Mouse (Mus musculus): Measurements from ENCODE around the gene Mad2l1bp.
A peak's percentile ranks its signal among the peaks of the same experiment; 100 is the strongest.

Mad2l1bp gene

DNA sequence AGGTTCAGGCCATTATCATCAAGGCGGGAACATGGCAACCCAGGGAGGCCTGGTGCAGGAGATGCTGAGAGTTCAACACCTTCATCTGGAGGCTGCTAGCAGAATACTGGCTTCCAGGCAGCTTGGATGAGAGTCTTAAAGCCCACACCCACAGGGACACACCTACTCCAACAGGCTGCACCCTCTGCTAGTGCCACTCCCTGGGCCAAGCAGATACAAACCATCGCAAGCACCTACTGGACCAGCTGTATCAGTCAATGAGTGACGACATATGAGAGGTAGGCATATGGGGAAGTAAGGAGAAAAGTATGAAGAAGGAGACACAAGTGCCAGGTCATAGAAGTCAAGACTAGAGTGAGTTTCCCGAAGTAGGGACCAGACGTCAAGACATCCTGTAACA lies 3.3 kb upstream of the Mad2l1bp start:
- DNase-seq (ENCODE audit: low spot score) = no peak

DNA sequence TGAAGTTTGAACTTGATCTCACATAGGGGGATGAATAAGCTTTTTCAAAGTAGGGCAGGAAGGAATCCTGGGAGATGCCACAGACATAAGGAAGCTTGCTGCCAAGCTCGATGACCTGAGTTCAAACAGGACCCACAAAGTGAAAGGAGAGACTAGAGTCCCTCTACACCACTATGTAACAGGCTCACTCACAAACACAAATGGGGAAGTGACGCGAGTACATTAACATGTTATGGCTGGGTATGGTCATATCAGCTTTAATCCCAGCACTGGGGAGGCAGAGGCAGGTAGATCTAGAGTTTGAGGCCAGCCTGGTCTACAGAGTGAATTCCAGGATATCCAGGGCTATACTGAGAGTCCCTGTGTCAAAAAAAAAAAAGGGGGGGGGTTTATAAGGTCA lies 983 bp upstream of the Mad2l1bp start:
- no peak for DNase-seq (ENCODE audit: low spot score)

DNA sequence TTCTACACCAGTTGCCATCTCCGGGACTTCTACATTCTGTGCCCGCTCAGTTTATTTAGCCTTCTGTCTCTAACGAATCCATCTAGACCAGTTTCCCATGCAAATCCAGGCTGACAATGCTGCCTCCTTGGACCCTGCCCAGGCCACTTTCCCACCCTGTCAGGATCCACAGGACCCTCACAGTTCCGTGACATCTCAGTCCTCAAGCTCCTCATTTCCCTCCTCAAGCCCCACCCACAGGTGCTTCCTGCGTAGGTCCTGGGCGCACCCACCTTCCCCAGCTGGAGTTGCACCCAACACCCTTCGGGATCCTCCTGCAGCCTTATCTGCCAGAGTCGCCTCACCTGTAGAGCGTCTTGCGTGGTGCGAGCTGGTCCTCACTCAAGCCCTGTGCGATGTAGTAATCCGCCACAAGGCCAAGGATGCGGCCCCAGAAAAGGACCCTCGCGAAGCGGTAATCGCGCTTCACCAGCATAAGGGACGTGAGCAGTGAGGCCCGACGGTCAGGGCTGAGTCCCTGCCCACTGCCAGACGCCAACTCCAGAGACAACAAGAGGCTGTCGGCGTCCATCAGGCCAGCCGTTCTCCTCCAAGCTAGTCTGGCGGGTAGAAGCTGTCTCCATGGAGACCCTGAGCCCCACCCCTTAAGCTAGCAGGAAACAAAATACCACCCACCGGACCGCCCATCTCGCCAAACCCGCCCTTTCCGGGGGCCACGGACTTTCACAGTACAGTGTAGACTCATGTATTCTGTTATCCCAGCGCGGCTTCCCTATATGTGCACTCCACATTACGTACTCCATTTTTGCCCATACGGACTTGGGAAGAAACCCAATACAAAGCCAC lies 9.6 kb downstream of the Mad2l1bp start, which contains the start of gene Rsph9:
Gene Rsph9 (minus strand): TSS at position 639 of the 846 bp plus-strand sequence.
- DNase-seq (ENCODE audit: low spot score) = peak; percentile 86

DNA sequence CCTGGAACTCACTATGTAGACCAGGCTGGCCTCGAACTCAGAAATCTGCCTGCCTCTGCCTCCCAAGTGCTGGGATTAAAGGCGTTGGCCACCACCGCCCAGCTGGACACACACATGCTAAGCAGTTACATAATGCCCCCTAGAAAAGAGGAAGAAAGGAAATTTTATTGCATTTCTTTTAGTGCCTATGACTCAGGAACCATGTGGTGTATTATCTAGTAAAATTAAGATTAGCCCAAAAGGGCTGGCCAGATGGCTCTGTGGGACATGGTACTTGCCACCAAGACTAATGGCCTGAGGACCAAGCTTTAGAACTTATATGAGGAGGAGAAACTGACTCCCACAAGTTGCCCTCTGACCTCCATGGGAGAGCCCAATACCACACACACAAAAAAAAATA lies 13.5 kb downstream of the Mad2l1bp start:
- DNase-seq (ENCODE audit: low spot score) = no peak

DNA sequence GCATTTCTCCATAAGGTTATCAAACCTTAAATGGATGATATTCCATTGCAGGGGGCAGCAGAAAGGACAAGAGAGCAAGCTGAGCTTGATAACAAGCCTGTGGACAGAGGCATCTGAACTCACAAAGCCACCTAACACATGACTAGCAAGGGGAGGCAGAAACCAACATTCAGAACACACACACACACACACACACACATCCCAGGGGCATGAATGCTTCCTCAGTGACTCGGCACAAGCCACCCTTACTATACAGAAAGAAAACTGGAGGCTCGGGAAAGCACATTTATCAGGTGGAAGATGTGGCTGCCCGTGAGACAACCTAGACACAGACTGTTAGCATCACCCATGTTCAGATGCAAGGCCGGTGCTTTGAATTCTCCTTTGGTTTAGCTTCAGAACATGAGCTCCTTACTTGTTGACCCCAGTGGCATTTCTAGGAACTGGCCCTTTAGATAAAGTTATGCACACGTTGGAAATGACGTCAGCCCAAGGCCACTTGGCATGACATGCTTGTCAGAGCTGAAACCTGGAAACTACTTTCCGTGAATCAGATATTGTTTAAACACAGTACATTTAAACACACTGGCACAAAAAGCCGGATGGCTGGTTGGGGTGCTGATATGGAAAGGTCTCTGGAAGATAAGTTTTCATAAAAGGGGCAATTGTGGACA lies 14.7 kb downstream of the Mad2l1bp start:
- DNase-seq (ENCODE audit: low spot score) = no peak

DNA sequence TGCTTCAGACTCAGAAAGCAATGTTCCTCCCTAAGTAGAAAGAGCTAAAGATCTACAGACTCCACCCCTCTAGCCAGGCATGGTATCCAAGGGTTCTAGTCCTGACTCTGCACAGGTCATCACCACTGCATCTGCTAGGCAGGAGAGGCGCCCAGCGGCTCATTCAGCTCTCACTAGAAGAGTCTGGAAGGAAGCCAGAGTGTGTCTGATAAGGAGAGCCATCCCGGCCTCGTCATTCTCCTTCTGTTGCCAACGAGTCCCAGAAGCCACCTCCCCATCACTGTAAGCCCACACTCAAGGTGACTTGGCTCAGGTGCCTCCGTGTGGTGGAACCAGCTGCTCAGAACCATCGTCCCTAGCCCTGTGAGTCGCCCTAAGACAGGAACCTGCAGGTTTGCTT lies 20.5 kb downstream of the Mad2l1bp start:
- no peak for DNase-seq (ENCODE audit: low spot score)

DNA sequence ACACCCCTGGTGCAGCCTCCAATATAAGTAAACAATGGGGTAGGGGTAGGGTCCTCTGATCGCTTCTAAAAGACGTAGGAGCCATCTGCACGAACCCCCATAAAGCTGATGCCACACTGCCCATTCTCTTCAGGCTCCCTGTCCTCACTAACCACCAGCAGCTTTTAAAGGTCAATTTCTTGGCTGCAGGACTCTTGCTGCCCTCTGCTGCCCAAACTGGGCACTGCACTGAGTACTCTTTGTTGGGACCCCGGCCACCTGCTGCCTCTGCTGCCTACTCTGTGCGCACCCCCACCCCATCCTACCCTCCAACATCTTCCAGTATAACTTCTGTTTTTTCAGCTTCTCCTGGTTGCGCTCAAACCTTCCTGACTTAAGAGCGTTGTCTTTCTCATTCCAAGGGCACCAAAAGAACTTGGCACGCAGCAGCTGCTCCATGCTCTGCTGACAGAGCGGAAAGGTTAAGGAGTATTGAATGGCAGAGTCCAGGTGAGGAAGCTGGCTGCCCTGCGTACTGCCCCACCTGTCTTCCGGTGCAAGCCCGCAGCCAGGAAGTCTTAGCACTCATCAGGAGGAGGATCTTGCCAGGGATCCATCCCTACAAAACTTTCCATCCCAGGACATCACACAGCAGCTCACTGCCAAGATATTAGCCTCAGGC lies 21.2 kb downstream of the Mad2l1bp start:
- DNase-seq (ENCODE audit: low spot score) = peak; percentile 61

DNA sequence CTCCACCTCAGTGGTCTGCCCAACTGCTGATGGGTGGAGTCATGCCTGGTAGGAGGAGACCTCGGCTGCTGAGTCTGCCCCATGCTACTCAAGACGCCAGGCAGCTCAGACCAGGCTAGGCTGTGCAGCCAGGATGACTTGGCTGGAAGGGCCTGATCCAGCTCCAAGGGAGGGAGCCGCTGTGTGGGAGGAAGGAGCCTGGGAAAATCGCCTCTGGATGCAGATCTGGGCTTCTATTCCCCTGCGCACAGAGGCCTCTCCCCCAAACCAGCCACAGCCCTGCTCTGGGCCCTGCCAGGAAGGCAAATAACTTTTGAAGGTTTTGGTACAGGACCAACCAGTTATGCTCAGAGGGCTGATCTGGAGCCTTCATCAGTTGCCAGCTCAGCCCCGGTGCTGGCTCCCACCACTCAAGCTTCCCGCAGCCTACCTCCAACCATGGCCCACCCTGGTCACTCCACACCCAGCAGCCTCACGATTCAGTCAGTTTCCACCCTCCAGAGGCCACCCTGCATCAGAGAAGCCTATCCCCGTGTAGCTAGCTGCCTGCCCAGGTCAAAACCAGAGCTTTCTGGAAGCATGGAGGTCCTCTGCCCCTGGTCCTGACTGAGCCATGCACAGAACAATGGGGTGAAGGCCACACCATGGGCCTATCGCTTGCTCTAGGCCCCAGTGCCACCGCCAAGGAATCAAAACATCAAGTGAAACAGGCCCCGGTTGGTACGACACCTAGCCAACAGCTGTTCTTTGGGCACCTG lies 23.4 kb downstream of the Mad2l1bp start:
- DNase-seq (ENCODE audit: low spot score) = no peak

DNA sequence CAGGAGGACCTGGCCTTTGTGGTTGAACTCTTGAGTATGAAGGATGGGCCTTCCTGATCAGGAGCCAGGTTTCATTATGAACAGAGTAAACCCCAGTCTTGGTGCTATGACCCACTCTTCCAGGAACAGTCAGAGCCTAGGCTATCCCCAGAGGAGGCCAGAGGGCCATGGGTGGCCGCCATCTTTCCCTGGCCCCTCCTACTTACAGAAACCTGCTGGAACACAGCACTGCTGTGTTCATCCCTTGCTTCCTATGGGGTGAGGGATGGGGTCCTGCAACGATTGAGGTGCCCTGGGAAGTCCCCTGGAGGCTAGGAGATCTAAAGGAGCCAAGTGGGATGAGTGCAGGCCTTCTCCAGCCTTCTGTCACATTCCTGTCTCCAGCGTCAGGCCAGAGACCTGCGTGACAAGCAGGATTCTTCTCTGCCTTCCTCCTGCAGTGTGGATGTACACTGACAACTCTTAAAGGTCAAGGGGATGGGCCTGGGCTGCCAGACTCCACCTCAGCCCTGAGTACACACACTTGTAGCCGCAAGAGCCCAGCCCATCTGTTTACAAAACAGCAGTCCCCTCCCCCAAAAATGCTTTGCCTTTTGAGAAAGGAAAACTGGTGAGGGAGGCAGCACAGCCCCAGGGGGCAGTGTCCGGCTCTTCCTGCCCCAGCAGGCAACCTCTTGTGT lies 25.4 kb downstream of the Mad2l1bp start:
- no peak for DNase-seq (ENCODE audit: low spot score)

DNA sequence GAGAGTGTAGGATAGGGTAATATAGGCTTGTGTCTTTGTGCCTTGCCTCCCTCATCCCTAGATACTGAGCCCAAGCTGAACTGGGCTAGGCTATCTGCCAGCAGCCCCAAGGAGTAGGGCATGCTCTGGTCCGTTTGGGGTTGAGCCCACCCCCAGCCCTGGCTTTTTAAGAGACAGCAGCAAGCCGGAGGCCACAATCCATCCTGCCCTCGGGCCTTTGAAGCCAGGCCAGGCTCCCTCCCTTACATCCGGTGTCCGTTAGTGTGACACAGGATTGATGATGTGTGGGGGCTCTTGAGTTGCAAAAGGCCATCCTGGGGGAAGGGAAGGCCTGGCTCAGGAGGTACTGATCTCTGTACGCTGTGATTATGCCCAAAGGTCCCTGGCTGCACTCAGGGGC lies 26.7 kb downstream of the Mad2l1bp start:
- DNase-seq (ENCODE audit: low spot score) = no peak

DNA sequence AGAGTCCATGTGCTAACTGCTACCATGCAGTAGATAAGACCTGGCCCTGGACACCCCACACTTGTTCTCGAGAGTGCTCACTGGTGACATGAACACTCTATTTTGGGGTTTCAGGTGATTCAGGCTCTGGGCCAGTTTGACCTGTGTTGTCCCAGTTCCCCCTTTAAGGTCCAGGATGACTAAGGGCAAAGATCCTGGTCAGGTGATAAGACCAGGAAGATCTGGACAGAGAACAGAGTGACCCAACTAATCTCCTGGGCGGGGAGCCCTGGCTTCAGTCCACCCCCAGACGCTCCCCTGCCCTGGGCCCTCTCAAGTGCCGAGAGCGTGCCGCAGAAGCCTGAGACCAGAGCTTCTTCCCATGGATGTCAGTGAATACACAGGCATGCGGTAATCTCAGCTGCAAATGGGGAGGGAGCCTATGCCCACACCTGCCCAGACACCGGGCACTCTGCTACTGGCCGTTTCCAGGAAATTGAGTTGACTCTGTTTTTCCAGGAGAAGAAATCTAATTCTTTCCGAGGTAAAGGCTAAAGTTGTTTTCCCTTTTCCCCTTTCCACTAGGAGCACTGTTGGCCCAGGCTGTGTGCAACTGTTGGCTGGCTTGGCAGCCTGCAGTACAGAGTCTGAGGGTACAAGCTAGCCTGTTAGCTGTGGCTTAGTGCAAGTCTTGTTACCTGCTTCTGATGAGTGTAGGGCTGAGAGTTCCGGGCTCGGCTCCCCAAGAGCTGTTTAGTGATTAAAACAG lies 29.2 kb downstream of the Mad2l1bp start:
- DNase-seq (ENCODE audit: low spot score) = no peak

DNA sequence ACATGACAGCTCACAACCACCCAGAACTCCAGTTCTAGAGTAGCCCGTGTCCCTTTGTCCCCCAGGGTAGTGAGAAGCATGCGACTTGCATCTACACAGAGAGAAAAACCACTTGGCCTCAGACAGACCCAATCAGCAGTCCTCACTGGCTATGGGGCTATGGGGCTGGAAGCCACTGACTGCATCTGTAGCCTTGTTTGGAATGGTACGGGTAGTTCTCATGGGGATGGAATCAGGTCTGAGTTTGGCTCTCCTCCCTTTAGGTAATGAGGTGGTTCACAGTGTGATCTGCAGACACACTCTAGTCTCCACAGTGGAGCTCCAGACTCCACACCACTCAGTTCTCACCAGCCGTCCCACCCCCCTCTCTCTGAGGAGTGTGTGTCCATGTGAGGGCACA lies 30.1 kb downstream of the Mad2l1bp start:
- DNase-seq (ENCODE audit: low spot score) = no peak

DNA sequence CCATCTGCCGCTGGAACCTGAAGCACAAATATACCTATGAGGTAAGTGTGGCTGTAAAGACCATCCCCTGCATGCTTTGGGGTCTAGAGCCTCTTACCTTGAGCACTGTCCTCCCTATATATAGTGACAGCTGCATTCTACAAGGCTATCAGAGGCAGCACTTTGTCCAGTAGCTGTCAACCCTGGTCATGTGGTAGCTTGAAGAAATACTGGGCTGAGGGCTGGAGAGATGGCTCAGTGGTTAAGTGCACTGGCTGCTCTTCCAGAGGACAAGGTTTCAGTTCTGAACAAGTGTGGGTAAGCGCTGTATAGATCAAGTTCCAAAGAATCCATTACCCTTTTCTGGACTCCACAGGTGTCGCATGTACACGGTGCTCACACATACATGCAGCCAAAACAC lies 30.6 kb downstream of the Mad2l1bp start:
- no peak for DNase-seq (ENCODE audit: low spot score)

DNA sequence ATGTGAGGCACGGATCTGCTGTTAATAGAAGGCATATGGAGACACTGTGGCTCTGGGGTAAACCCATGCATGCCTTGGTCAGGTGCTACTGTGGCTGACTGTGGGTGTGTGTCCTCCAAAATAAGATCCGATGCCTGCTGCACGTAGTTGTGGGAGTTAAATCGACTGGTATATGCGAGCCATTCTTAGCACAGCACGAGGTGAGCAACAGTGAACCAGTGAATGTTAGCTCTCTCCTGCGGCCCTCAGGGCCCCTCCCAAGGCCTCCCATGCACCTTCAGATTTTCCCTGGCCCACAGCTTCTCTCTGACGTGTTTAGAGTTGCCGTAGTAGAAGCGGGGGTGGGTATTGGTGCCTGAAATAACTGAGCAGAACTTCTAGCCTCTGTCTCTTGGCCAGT lies 33.7 kb downstream of the Mad2l1bp start:
- no peak for DNase-seq (ENCODE audit: low spot score)

DNA sequence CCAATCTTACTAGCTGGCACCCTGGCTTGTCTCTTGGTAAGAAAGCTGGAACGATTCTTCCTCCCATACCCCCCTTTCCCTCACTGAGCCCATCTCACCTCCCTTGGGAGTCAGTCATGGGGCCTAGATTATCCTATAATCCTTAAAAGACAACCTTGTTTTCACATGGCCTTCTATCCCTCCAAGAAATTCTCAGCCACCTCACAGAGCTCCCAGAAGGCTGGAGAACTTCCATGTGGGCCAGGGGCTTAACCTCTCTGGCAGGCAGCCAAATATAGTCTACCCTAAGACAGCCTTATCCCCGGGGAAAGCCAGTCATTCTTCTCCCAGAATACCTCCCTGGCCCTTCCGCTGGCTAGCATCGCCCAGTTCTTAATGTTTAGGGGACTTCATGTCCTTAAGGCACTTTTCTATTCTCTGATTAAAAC lies 34.9 kb downstream of the Mad2l1bp start:
- no peak for DNase-seq (ENCODE audit: low spot score)

DNA sequence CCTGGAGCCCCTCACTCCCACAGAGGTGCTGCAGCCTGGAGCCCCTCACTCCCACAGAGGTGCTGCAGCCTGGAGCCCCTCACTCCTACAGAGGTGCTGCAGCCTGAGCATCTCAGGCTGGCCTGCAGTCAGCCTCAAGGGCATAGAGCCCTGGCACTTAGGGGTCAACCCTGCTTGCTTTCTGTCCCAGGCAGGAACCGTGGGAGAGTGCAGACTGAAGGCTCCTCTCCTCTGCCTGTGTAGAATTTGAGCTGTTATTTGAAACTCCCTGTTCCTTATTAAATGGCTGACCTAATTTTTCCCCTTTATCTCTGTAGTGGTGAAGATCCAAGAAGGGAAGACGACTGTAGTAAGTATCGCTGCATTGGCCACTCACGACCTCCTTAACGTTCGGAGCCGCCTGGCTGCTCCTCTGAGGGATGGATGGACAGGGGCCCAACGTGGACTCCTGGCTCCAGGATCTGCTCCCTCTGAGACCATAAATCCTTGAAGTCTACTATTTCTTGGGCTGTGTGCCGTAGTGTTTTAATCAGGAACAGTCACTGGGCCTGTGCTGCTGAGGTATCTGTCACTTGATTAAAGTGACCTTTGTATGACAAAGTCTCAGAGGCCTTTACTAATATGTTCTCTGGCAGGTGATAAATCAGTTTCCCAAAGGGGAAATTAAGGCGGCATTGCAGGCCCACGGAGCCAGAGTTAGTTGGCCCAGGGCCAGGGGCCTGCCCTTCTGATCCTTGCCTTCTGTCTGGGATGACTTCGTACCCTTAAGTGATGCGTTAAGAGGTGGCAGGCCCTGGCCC lies 35.5 kb downstream of the Mad2l1bp start:
- no peak for DNase-seq (ENCODE audit: low spot score)

DNA sequence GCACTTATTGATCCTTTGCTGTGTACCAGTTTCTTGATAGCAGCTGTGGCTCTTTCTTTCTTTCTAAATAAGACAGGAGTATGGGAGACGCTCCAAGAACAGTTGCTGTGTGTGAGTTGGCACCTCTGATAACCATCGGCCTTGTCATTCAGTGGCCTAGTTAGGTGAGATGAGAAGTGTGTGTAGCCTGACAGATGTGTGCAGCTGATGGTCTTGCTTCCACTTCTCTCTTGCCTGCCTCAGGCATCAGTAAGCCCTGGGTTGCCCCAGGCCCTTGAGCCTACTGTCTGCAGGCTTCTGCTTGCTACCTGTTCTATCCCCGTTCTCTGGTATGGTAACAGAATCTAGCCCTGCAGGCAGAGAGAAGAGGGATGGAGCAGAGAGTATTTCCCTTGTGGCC lies 36.5 kb downstream of the Mad2l1bp start:
- no peak for DNase-seq (ENCODE audit: low spot score)

DNA sequence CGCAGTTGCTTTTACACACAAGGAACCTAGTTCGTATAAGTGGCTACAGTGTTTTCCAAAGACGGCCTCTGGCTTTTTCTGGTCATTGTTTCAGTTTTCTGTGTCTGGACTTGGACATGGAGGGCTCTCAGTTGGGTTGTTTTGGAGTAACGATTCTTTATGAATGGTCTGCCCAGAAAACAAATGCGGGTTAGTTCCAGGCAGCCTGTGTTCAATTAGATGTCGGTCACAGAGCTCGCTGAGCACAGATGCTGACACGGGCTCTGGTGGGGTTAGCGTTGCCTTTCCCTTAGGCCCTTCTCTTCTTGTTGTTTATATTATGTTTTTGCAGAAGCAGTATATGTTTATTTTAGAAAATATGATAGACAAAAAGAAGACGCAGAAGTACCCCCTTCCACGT lies 37.2 kb downstream of the Mad2l1bp start:
- DNase-seq (ENCODE audit: low spot score) = no peak

DNA sequence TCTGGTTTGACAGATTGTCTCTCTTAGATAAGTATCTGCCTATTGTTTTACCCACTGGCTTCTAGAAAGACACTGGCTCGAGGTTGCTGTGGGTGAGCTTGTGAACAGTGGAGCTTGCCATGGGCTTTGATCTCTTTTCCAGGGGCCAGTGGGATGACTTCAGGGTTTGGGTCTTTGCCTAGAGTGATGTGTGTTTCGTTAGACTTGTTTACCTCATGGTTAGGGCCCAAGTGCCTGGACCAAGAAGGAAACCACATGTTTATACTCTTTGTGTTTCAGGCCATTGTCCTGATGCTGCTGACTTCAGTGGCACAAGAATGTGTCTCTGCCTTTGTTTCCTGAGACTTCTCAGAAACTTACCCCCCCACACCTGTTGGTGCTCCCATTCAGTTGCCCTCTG lies 37.9 kb downstream of the Mad2l1bp start:
- no peak for DNase-seq (ENCODE audit: low spot score)
